Mouse (Mus musculus) heart, embryonic 13.5 days (tissue): ENCODE measurements at regions not wholly inside any gene's neighbourhood (a gene's known extent, or its start where the extent isn't known, plus 50 kb on each side); places are given as distances from the start of the nearest gene placed in this dataset.
"Not testable (repeated sequence)": the region's sequence is repeated elsewhere in the genome, so short reads cannot be mapped to it uniquely, and the experiment has no call there.

Source experiments
- ATAC-seq: fragments of 200-750 bp; cut with Nextera tagmentation; 2 replicates; pipeline ENCODE4 v1.8.0; 2017; ENCODE audit warnings: moderate TSS enrichment; ENCODE audit not compliant: insufficient number of reproducible peaks, low FRiP score, low TSS enrichment; ENCODE audit errors: extremely low read depth
- H3K27ac ChIP-seq: fragments of 300-500 bp; sonication (generic); replicated peaks from 2 replicates; pipeline ENCODE4 v1.5.1; 2015; ENCODE audit warnings: moderate library complexity, mild to moderate bottlenecking, inconsistent platforms
- H3K27me3 ChIP-seq: fragments of 300-500 bp; sonication (generic); replicated peaks from 2 replicates; pipeline ENCODE4 v1.6.1; 2015; ENCODE audit warnings: mild to moderate bottlenecking, inconsistent platforms
- H3K36me3 ChIP-seq: fragments of 300-500 bp; sonication (generic); 2 replicates; pipeline ENCODE4 v1.6.1; 2015; ENCODE audit warnings: mild to moderate bottlenecking, inconsistent platforms
- H3K4me1 ChIP-seq: fragments of 300-500 bp; sonication (generic); 2 replicates; pipeline ENCODE4 v1.6.1; 2015; ENCODE audit warnings: inconsistent platforms
- H3K4me2 ChIP-seq: fragments of 300-500 bp; sonication (generic); 2 replicates; pipeline ENCODE4 v1.6.1; 2015; ENCODE audit warnings: inconsistent platforms, mild to moderate bottlenecking, moderate library complexity
- H3K4me3 ChIP-seq: fragments of 300-500 bp; sonication (generic); 2 replicates; pipeline ENCODE4 v1.5.1; 2015; ENCODE audit warnings: moderate library complexity, mild to moderate bottlenecking, inconsistent platforms
- H3K9ac ChIP-seq: fragments of 300-500 bp; sonication (generic); 2 replicates; pipeline ENCODE4 v1.6.1; 2015; ENCODE audit warnings: inconsistent platforms, mild to moderate bottlenecking, moderate library complexity
- H3K9me3 ChIP-seq: fragments of 300-500 bp; sonication (generic); 2 replicates; pipeline ENCODE4 v1.6.1; 2016; ENCODE audit warnings: inconsistent platforms
- WGBS: fragments of 180-500 bp; shearing (Covaris S2); methylation state at CpG from one replicate; pipeline ENCODE4 v1.1.7; 2015; ENCODE audit warnings: mixed read lengths; 5-methylcytosine and 5-hydroxymethylcytosine counted together

GRCm38 (mm10) chr17:49346701-49347100 is 81.5 kb upstream of the Mocs1 start:
- no peak overlapping the region for H3K27ac ChIP-seq
- H3K4me2 ChIP-seq, result no peak overlapping the region
- 54% methylated on average over 5 of the region's 5 CpGs for WGBS
- no peaks in the 10 kb centered on the region for H3K27me3 ChIP-seq
- H3K36me3 ChIP-seq, result no peaks in the 10 kb centered on the region
- H3K9me3 ChIP-seq, result peaks cover 3% of the 10 kb centered on the region; the same call in 1 of the 2 replicates
- H3K4me1 ChIP-seq, result peaks cover 8% of the 10 kb centered on the region
- H3K4me3 ChIP-seq, result no peak overlapping the region
- no peak overlapping the region for H3K9ac ChIP-seq
- ATAC-seq, result no peak

GRCm38 (mm10) chr17:49349328-49349727 is 78.8 kb upstream of the Mocs1 start:
- Histone ChIP-seq H3K27me3 (no peaks in the 10 kb centered on the region), H3K4me3 (no peak overlapping the region), H3K27ac (no peak overlapping the region), H3K36me3 (no peaks in the 10 kb centered on the region), H3K4me1 (peaks cover 8% of the 10 kb centered on the region), H3K9ac (no peak overlapping the region), H3K9me3 (peaks cover 3% of the 10 kb centered on the region; the same call in 1 of the 2 replicates), H3K4me2 (no peak overlapping the region)
- WGBS, result 82% methylated on average over 9 of the region's 9 CpGs
- no peak for ATAC-seq

DNA sequence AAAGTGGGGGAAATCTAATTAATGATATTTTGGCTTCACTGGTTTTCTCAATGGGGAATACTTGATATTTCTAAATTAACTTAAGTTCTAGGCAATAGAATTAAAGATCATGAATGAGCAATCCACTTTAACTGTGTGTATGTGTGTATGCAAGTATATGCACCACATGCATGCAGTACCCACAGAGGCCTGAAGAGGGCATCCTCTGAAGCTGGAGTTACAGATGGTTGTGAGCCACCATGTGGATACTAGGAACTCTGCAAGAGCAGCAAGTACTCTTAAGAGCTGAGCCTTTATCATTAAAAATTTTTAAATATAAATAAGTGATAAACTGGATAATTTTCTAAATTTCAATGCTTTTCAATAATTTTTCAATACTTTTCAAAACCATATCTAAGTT is 69.0 kb upstream of the Mocs1 start:
- H3K4me1 ChIP-seq, result no peaks in the 10 kb centered on the region
- no peak for ATAC-seq

GRCm38 (mm10) chr17:49360251-49360650 is 67.9 kb upstream of the Mocs1 start:
- not testable (repeated sequence) for H3K27ac ChIP-seq, H3K4me2 ChIP-seq, H3K9ac ChIP-seq, H3K27me3 ChIP-seq, H3K36me3 ChIP-seq, H3K4me3 ChIP-seq, ATAC-seq, H3K4me1 ChIP-seq, H3K9me3 ChIP-seq
- WGBS, result 44% methylated on average over 6 of the region's 6 CpGs

More for the DNA sequence above, 69.0 kb upstream of the Mocs1 start:
- Histone ChIP-seq H3K27me3 (no peaks in the 10 kb centered on the region), H3K27ac (no peak overlapping the region), H3K36me3 (no peaks in the 10 kb centered on the region), H3K9ac (no peak overlapping the region), H3K9me3 (peaks cover 5% of the 10 kb centered on the region; the same call in 1 of the 2 replicates), H3K4me3 (no peak overlapping the region), H3K4me2 (no peak overlapping the region)

GRCm38 (mm10) chr17:49367791-49368190 is 60.4 kb upstream of the Mocs1 start:
- H3K27ac ChIP-seq, result no peak overlapping the region
- H3K4me3 ChIP-seq, result no peak overlapping the region
- 66% methylated on average over 4 of the region's 4 CpGs for WGBS
- H3K9me3 ChIP-seq, result no peaks in the 10 kb centered on the region
- H3K4me1 ChIP-seq, result no peaks in the 10 kb centered on the region
- H3K9ac ChIP-seq, result no peak overlapping the region
- ATAC-seq, result no peak
- no peaks in the 10 kb centered on the region for H3K36me3 ChIP-seq
- H3K4me2 ChIP-seq, result no peak overlapping the region
- no peaks in the 10 kb centered on the region for H3K27me3 ChIP-seq

DNA sequence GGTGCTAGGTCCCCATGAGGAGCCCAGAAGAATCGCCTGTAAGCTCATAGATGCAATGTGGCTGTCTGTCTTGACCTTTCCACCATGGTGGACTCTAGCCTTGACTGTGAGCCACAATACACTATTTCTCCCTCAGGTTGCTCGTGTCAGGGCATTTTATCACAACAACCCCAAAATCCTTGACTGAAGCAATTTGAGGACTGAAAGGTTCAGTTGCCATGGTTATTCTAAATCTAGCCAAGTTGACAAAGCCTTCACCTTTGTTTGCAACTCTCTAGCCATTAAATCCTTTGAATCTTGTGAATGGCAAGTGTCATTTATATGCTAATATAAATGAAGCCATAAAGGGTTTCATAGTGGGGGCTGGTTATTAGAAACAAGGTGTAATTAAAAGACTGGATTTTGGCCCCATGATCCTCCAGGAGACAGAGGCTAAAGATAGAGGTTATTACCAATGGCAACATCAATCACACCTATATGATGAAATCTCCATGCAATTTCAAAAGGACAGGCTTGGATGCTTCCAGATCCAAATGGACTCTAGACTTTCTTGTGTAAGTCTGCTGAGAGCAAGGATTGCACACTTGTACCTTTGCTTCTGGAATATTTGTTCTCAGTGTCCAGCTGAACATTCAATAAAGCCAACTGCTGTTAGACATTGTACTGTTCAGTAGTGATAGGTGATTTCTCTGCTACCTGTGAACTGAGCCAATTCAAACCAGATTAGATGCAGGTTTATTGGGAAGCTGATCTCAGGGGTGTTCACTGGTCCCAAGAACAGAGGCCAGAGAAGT is 59.5 kb upstream of the Mocs1 start:
- ATAC-seq, result no peak
- H3K36me3 ChIP-seq, result no peaks in the 10 kb centered on the region
- no peak overlapping the region for H3K4me3 ChIP-seq
- H3K9me3 ChIP-seq, result no peaks in the 10 kb centered on the region
- no peak overlapping the region for H3K9ac ChIP-seq
- H3K4me2 ChIP-seq, result no peak overlapping the region
- 81% methylated on average over 2 of the region's 2 CpGs for whole genome bisulfite sequencing
- H3K27me3 ChIP-seq, result 0 out of 2 replicates have a peak, but pooled peaks cover 4% of the 10 kb centered on the region
- H3K27ac ChIP-seq, result no peak overlapping the region
- H3K4me1 ChIP-seq, result peaks cover 3% of the 10 kb centered on the region; the same call in 1 of the 2 replicates

- H3K4me2 ChIP-seq, result no peak overlapping the region
- H3K27me3 ChIP-seq, result 0 out of 2 replicates have a peak, but pooled peaks cover 4% of the 10 kb centered on the region
- ATAC-seq, result no peak
- no peak overlapping the region for H3K4me3 ChIP-seq
- H3K4me1 ChIP-seq, result peaks cover 17% of the 10 kb centered on the region; the same call in 1 of the 2 replicates
- H3K9ac ChIP-seq, result no peak overlapping the region
- WGBS, result 56% methylated on average over 11 of the region's 11 CpGs
- H3K36me3 ChIP-seq, result no peaks in the 10 kb centered on the region
- no peak overlapping the region for H3K27ac ChIP-seq
- no peaks in the 10 kb centered on the region for H3K9me3 ChIP-seq
Observed at GRCm38 (mm10) chr17:49377626-49378025, 50.5 kb upstream of the Mocs1 start.
